Mouse (Mus musculus) right cerebral cortex, adult 18-20 months (tissue): ENCODE results near the gene Orc5.
"Not testable (repeated sequence)": the region's sequence is repeated elsewhere in the genome, so short reads cannot be mapped to it uniquely, and the experiment has no call there.

Experiments
- DNase-seq: peaks from one replicate; pipeline ENCODE4 v3.0.0; 2022; ENCODE audit warnings: mixed read lengths

Gene Orc5

GRCm38 (mm10) chr5:22532571-22532970 is 17.7 kb downstream of the Orc5 start:
- DNase-seq, result no peak

- peak; percentile 18 for DNase-seq
Measured at GRCm38 (mm10) chr5:22522612-22523011, 27.6 kb downstream of the Orc5 start.

GRCm38 (mm10) chr5:22519708-22520107 is 30.5 kb downstream of the Orc5 start:
- DNase-seq, result no peak

GRCm38 (mm10) chr5:22515745-22516144 is 34.5 kb downstream of the Orc5 start:
- DNase-seq, result not testable (repeated sequence)

GRCm38 (mm10) chr5:22514231-22514630 is 36.0 kb downstream of the Orc5 start:
- not testable (repeated sequence) for DNase-seq

- not testable (repeated sequence) for DNase-seq
Measured at GRCm38 (mm10) chr5:22512579-22512978, 37.6 kb downstream of the Orc5 start.

- DNase-seq, result no peak
Measured at GRCm38 (mm10) chr5:22511824-22512223, 38.4 kb downstream of the Orc5 start.

GRCm38 (mm10) chr5:22508560-22508959 is 41.7 kb downstream of the Orc5 start:
- DNase-seq, result peak; percentile 46

- DNase-seq, result no peak
Measured at GRCm38 (mm10) chr5:22499437-22499836, 50.8 kb downstream of the Orc5 start.

GRCm38 (mm10) chr5:22491088-22491487 is 59.1 kb downstream of the Orc5 start:
- no peak for DNase-seq

- no peak for DNase-seq
Measured at GRCm38 (mm10) chr5:22489091-22489490, 61.1 kb downstream of the Orc5 start.

- DNase-seq, result no peak
Measured at GRCm38 (mm10) chr5:22486601-22487206, 63.5 kb downstream of the Orc5 start.

GRCm38 (mm10) chr5:22485764-22486163 is 64.5 kb downstream of the Orc5 start:
- DNase-seq, result no peak

- DNase-seq, result no peak
Measured at GRCm38 (mm10) chr5:22482567-22482966, 67.7 kb downstream of the Orc5 start.

- DNase-seq, result not testable (repeated sequence)
Measured at GRCm38 (mm10) chr5:22472445-22472844, 77.8 kb downstream of the Orc5 start.

GRCm38 (mm10) chr5:22471243-22471642 is 79.0 kb downstream of the Orc5 start:
- no peak for DNase-seq

GRCm38 (mm10) chr5:22452871-22453661 is 97.2 kb downstream of the Orc5 start:
- DNase-seq, result no peak

- DNase-seq, result no peak
Measured at GRCm38 (mm10) chr5:22452452-22452851, 97.8 kb downstream of the Orc5 start.

GRCm38 (mm10) chr5:22451764-22452163 is 98.5 kb downstream of the Orc5 start:
- DNase-seq, result no peak

GRCm38 (mm10) chr5:22449492-22449891 is 100.7 kb downstream of the Orc5 start:
- DNase-seq, result no peak
